Mouse (Mus musculus) testis, adult 2 months (tissue): ENCODE measurements around the gene Ank3.

Experiments
- CTCF ChIP-seq: fragments of 200-500 bp; IDR thresholded peaks from 2 replicates; pipeline ENCODE4 v1.5.1; 2012; ENCODE audit warnings: low read depth, mild to moderate bottlenecking, inconsistent platforms, low read length, moderate library complexity; ENCODE audit not compliant: control insufficient read depth, insufficient read depth, insufficient replicate concordance
- POLR2A ChIP-seq: fragments of 200-500 bp; IDR thresholded peaks from 2 replicates; pipeline ENCODE4 v1.6.1; 2012; ENCODE audit warnings: low read depth, mild to moderate bottlenecking, inconsistent platforms, low read length, moderate library complexity; ENCODE audit not compliant: control insufficient read depth

GRCm38 (mm10) chr10:69928358-69928757 is 529.8 kb downstream of the Ank3 start:
- no peak for TF ChIP-seq CTCF
- no peak for TF ChIP-seq POLR2A
